Mouse (Mus musculus) midbrain, postnatal 0 days (tissue): ENCODE data around the gene Itgb5. TPM values are rescaled to one million over a fixed set of nuclear protein-coding genes. Genes with fewer than 3 reads are reported as not detected.
A peak's percentile ranks its signal among the peaks of the same experiment; 100 is the strongest.

Experiments
- ATAC-seq: fragments of 200-750 bp; cut with Nextera tagmentation; 2 replicates; pipeline ENCODE4 v1.8.0; 2017; ENCODE audit warnings: moderate number of reproducible peaks, mild to moderate bottlenecking, moderate TSS enrichment, moderate library complexity; ENCODE audit not compliant: low FRiP score
- DNase-seq: peaks from one replicate; pipeline ENCODE4 v3.0.0-alpha.2; 2015; ENCODE audit warnings: low spot score
- H3K27ac ChIP-seq: fragments of 300-500 bp; sonication (generic); 2 replicates; pipeline ENCODE4 v1.5.1; 2014; ENCODE audit warnings: low read depth, mild to moderate bottlenecking, low read length, mixed read lengths
- H3K27me3 ChIP-seq: fragments of 300-500 bp; sonication (generic); 2 replicates; pipeline ENCODE4 v1.6.1; 2014; ENCODE audit warnings: low read length, control low read depth, mixed read lengths; ENCODE audit not compliant: insufficient read depth
- H3K36me3 ChIP-seq: fragments of 300-500 bp; sonication (generic); 2 replicates; pipeline ENCODE4 v1.6.1; 2014; ENCODE audit warnings: low read length, control low read depth, mixed read lengths; ENCODE audit not compliant: insufficient read depth
- H3K4me1 ChIP-seq: fragments of 300-500 bp; sonication (generic); 2 replicates; pipeline ENCODE4 v1.6.1; 2014; ENCODE audit warnings: mild to moderate bottlenecking, control low read depth, antibody characterized with exemption, low read length, mixed read lengths; ENCODE audit not compliant: insufficient read depth
- H3K4me2 ChIP-seq: fragments of 300-500 bp; sonication (generic); 2 replicates; pipeline ENCODE4 v1.6.1; 2014; ENCODE audit warnings: low read depth, mild to moderate bottlenecking, low read length, mixed read lengths; ENCODE audit not compliant: poor library complexity, severe bottlenecking
- H3K4me3 ChIP-seq: fragments of 300-500 bp; sonication (generic); 2 replicates; pipeline ENCODE4 v1.5.1; 2014; ENCODE audit warnings: low read depth, mild to moderate bottlenecking, low read length, moderate library complexity
- H3K9ac ChIP-seq: fragments of 300-500 bp; sonication (generic); replicated peaks from 2 replicates; pipeline ENCODE4 v1.6.1; 2014; ENCODE audit warnings: mild to moderate bottlenecking, low read length, moderate library complexity, mixed read lengths; ENCODE audit not compliant: poor library complexity, severe bottlenecking
- H3K9me3 ChIP-seq: fragments of 300-500 bp; sonication (generic); 2 replicates; pipeline ENCODE4 v1.6.1; 2016; ENCODE audit warnings: low read length, control low read depth
- CTCF ChIP-seq: IDR thresholded peaks from 2 replicates; pipeline ENCODE4 v1.5.1; 2016; ENCODE audit warnings: antibody characterized with exemption, mild to moderate bottlenecking
- WGBS: fragments of 180-500 bp; shearing (Covaris S2); extraction: QIAGEN DNeasy Blood & Tissue Kit; methylation state at CpG from one replicate; pipeline ENCODE4 v1.1.7; 2014; 5-methylcytosine and 5-hydroxymethylcytosine counted together
- polyA plus RNA-seq: library from polyadenylated mRNA; unstranded; fragments of >200 nt; fragmentation: Nextera tagmentation; extraction: Ambion mirVana; gene quantifications from 2 replicates; pipeline ENCODE4 v1.2.1, GENCODE M21; 2015
- total RNA-seq: library from RNA; depleted of rRNA; stranded (reverse); fragments of >200 nt; gene quantifications from 2 replicates; pipeline ENCODE4 v1.2.3, GENCODE M21; 2014

Itgb5 gene
- total and polyA plus RNA-seq, 2 experiments from 2014 or later: 22.9 to 49.8 TPM

DNA sequence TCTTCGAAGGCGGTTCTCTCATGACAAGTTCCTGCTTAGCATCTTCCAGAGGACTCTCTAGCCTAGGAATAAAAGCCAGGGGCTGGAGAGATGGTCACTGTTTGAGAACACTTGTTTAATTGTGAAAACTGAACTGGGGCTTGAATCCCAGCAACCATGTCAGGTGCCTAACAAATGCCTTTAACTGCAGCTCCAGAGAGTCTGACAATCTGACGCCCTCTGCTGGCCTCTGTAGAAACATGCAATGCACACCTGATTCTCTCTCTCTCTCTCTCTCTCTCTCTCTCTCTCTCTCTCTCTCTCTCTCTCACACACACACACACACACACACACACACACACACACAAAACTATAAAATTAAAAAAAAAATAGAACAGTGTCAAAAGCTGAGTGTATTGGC is 19.5 kb upstream of the Itgb5 start:
- no peaks in the 10 kb centered on the region for H3K36me3 ChIP-seq
- no peaks in the 10 kb centered on the region for H3K4me1 ChIP-seq
- no peaks in the 10 kb centered on the region for H3K27me3 ChIP-seq
- no peak for ATAC-seq
- no peak overlapping the region for H3K27ac ChIP-seq
- peak; percentile 53 for TF ChIP-seq CTCF
- 75% methylated on average over 3 of the region's 3 CpGs for WGBS
- H3K9me3 ChIP-seq: no peaks in the 10 kb centered on the region
- H3K4me3 ChIP-seq: no peak overlapping the region
- no peak overlapping the region for H3K4me2 ChIP-seq
- DNase-seq: peak; percentile 21
- no peak overlapping the region for H3K9ac ChIP-seq

- no peaks in the 10 kb centered on the region for H3K36me3 ChIP-seq
- TF ChIP-seq CTCF: no peak
- 91% methylated on average over 7 of the region's 7 CpGs for WGBS
- H3K4me1 ChIP-seq: no peaks in the 10 kb centered on the region
- no peak for ATAC-seq
- H3K9me3 ChIP-seq: no peaks in the 10 kb centered on the region
- H3K27ac ChIP-seq: no peak overlapping the region
- no peak overlapping the region for H3K4me2 ChIP-seq
- no peak overlapping the region for H3K9ac ChIP-seq
- no peaks in the 10 kb centered on the region for H3K27me3 ChIP-seq
- no peak for DNase-seq
- H3K4me3 ChIP-seq: no peak overlapping the region
These were observed 10.9 kb upstream of the Itgb5 start for GRCm38 (mm10) chr16:33818413-33819165.

DNA sequence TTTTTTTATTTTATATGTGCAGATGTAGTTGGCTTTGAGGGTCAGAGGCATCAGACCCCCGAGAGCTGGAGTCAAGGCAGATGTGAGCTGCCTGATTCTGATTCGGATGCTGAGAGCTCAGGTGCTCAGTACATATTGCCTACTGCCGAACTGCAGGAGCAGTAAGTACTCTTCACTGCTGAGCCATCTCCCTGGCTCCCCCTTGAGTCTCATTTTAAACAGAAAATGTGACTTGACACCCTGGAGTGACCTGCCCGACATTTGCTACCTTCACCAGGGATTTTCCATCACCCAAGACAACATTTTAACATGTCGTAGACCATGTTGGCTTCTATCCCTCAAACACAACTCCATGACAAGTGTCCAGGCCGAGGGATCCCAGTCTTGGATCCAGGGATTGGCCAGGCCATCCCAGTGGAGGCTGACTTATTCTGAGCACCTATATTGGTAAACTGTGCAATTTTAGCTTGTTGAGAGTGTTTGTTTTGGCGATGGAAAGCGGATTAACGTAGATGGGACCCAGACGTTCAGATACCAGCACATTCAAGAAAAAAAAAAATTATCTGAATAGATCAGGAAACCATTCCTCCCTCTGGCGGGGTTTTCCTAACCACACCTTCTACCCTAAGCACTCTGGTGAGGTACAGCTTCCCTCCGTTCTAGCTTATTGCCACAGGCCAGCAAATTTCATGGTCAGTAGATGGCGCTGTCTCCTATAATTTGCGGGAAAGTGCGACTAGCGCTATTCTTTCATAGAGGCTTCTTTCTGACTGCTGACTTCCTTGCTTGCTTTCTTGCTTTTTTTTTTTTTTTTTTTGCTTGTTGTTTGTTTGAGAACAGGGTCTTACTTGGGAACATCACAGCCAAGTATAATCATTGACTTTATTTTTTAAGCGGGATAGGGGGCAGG is 8.9 kb upstream of the Itgb5 start:
- WGBS: 20% methylated on average over 17 of the region's 17 CpGs
- no peak overlapping the region for H3K4me3 ChIP-seq
- TF ChIP-seq CTCF: peak; percentile 96

DNA sequence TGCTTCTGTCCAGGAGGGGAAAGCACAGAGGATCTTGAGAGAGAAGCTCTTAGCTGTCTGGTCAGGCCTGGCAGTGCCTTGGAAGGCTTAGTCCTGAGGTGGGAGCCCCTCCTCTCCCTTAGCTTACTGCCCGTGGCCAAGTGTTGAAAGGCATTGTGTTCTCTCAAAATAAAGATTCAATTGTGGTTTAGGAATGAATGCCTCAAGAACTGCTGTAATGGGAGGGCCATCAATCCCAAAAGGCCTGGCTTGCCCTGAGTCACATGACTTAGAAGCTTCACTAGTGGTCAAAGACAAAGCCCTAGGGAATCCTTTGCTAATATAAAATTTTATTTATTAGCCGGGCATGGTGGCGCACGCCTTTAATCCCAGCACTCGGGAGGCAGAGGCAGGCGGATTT is 4.9 kb upstream of the Itgb5 start:
- Histone ChIP-seq H3K27me3 (peaks cover 8% of the 10 kb centered on the region), H3K4me2 (no peak overlapping the region), H3K4me1 (no peaks in the 10 kb centered on the region), H3K4me3 (no peak overlapping the region), H3K27ac (no peak overlapping the region), H3K9me3 (no peaks in the 10 kb centered on the region), H3K9ac (no peak overlapping the region), H3K36me3 (no peaks in the 10 kb centered on the region)
- TF ChIP-seq CTCF: no peak
- 80% methylated on average over 6 of the region's 6 CpGs for WGBS
- DNase-seq (no peak), ATAC-seq (no peak)

More for the DNA sequence above, 8.9 kb upstream of the Itgb5 start:
- Histone ChIP-seq H3K4me1 (no peaks in the 10 kb centered on the region), H3K36me3 (no peaks in the 10 kb centered on the region), H3K9me3 (no peaks in the 10 kb centered on the region), H3K9ac (no peak overlapping the region), H3K27me3 (no peaks in the 10 kb centered on the region), H3K4me2 (no peak overlapping the region), H3K27ac (no peak overlapping the region)
- peak; percentile 92 for DNase-seq
- ATAC-seq: peak; percentile 44; the same call in 1 of the 2 replicates

GRCm38 (mm10) chr16:33828496-33828895 is 969 bp upstream of the Itgb5 start:
- H3K27ac ChIP-seq: no peak overlapping the region
- no peak overlapping the region for H3K4me2 ChIP-seq
- WGBS: 96% methylated on average over 7 of the region's 7 CpGs
- DNase-seq (no peak), ATAC-seq (no peak)
- peaks cover 29% of the 10 kb centered on the region for H3K27me3 ChIP-seq
- no peak overlapping the region for H3K9ac ChIP-seq
- TF ChIP-seq CTCF: no peak
- H3K4me3 ChIP-seq: no peak overlapping the region
- H3K36me3 ChIP-seq: no peaks in the 10 kb centered on the region
- no peaks in the 10 kb centered on the region for H3K9me3 ChIP-seq
- no peaks in the 10 kb centered on the region; the same call in 1 of the 2 replicates for H3K4me1 ChIP-seq
